Mouse (Mus musculus): Measurements from ENCODE around the gene Ipp.

Gene Ipp

GRCm38 (mm10) chr4:116557306-116558121, 50.2 kb downstream of the Ipp start, which contains the start of gene Gpbp1l1:
Gpbp1l1 (plus strand) TSS chr4:116557658.
- in situ Hi-C loops (cut with MboI, MseI): no loop called here

- in situ Hi-C loops (cut with MboI, MseI): no loop called here
These were observed 51.0 kb downstream of the Ipp start for GRCm38 (mm10) chr4:116558151-116558882.

All from T-helper 17 cell (primary cell).